Mouse (Mus musculus): ENCODE measurements around the gene Slc24a3. TPM values are rescaled to one million over a fixed set of nuclear protein-coding genes. Genes with fewer than 3 reads are reported as not detected.

Gene Slc24a3
- polyA plus RNA-seq, 1 experiment = 36.4 TPM

- no peak for DNase-seq (ENCODE audit: low read depth)
Observed at GRCm38 (mm10) chr2:145536986-145537385, 369.4 kb downstream of the Slc24a3 start.

GRCm38 (mm10) chr2:145541695-145542094 is 374.1 kb downstream of the Slc24a3 start:
- DNase-seq (ENCODE audit: low read depth) = no peak

GRCm38 (mm10) chr2:145546071-145546470 is 378.5 kb downstream of the Slc24a3 start:
- DNase-seq (ENCODE audit: low read depth) = no peak

- DNase-seq (ENCODE audit: low read depth) = no peak
Observed at GRCm38 (mm10) chr2:145554722-145555252, 387.2 kb downstream of the Slc24a3 start.

GRCm38 (mm10) chr2:145555713-145556112 is 388.2 kb downstream of the Slc24a3 start:
- no peak for DNase-seq (ENCODE audit: low read depth)

- no peak for DNase-seq (ENCODE audit: low read depth)
Observed at GRCm38 (mm10) chr2:145557361-145557931, 389.9 kb downstream of the Slc24a3 start.

GRCm38 (mm10) chr2:145562493-145562892 is 394.9 kb downstream of the Slc24a3 start:
- DNase-seq (ENCODE audit: low read depth) = no peak

- no peak for DNase-seq (ENCODE audit: low read depth)
Observed at GRCm38 (mm10) chr2:145564596-145564995, 397.0 kb downstream of the Slc24a3 start.

- DNase-seq (ENCODE audit: low read depth) = no peak
Observed at GRCm38 (mm10) chr2:145566904-145567303, 399.4 kb downstream of the Slc24a3 start.

- no peak for DNase-seq (ENCODE audit: low read depth)
Observed at GRCm38 (mm10) chr2:145571943-145572342, 404.4 kb downstream of the Slc24a3 start.

GRCm38 (mm10) chr2:145574148-145574547 is 406.6 kb downstream of the Slc24a3 start:
- no peak for DNase-seq (ENCODE audit: low read depth)

- DNase-seq (ENCODE audit: low read depth) = no peak
Observed at GRCm38 (mm10) chr2:145583103-145583502, 415.5 kb downstream of the Slc24a3 start.

GRCm38 (mm10) chr2:145585437-145585836 is 417.9 kb downstream of the Slc24a3 start:
- DNase-seq (ENCODE audit: low read depth) = no peak

GRCm38 (mm10) chr2:145588009-145588737 is 420.6 kb downstream of the Slc24a3 start:
- DNase-seq (ENCODE audit: low read depth) = no peak

GRCm38 (mm10) chr2:145591881-145592280 is 424.3 kb downstream of the Slc24a3 start:
- no peak for DNase-seq (ENCODE audit: low read depth)

- DNase-seq (ENCODE audit: low read depth) = no peak
Observed at GRCm38 (mm10) chr2:145593649-145594347, 426.2 kb downstream of the Slc24a3 start.

GRCm38 (mm10) chr2:145597866-145598265 is 430.3 kb downstream of the Slc24a3 start:
- DNase-seq (ENCODE audit: low read depth) = no peak

GRCm38 (mm10) chr2:145607844-145608243 is 440.3 kb downstream of the Slc24a3 start:
- DNase-seq (ENCODE audit: low read depth) = no peak

GRCm38 (mm10) chr2:145610796-145611705 is 443.5 kb downstream of the Slc24a3 start:
- DNase-seq (ENCODE audit: low read depth) = no peak

- no peak for DNase-seq (ENCODE audit: low read depth)
Observed at GRCm38 (mm10) chr2:145612937-145613336, 445.4 kb downstream of the Slc24a3 start.

- no peak for DNase-seq (ENCODE audit: low read depth)
Observed at GRCm38 (mm10) chr2:145613705-145614104, 446.2 kb downstream of the Slc24a3 start.

- no peak for DNase-seq (ENCODE audit: low read depth)
Observed at GRCm38 (mm10) chr2:145619688-145620087, 452.1 kb downstream of the Slc24a3 start.

All from gonadal fat pad, adult 2 months (tissue).